Mouse (Mus musculus): ENCODE measurements around the gene Asic3. TPM values are rescaled to one million over a fixed set of nuclear protein-coding genes. Genes with fewer than 3 reads are reported as not detected.

Gene Asic3
- polyA plus RNA-seq, 1 experiment from 2014 or later = 0.80 TPM

- H3K4me1 ChIP-seq (replicated peaks; ENCODE audit: control insufficient read depth, insufficient read depth, low read length) = 0 out of 2 replicates have a peak, but pooled peaks cover 4% of the 10 kb centered on the region
- peaks cover 23% of the 10 kb centered on the region for H3K36me3 ChIP-seq (replicated peaks; ENCODE audit: control insufficient read depth, insufficient read depth)
- no peak overlapping the region for H3K9ac ChIP-seq
- H3K9me3 ChIP-seq (ENCODE audit: control insufficient read depth, low read length) = no peaks in the 10 kb centered on the region
- WGBS = 83% methylated on average over 2 of the region's 2 CpGs
- H3K27ac ChIP-seq = no peak overlapping the region
- H3K27me3 ChIP-seq (ENCODE audit: control insufficient read depth, insufficient read depth, low read length) = no peaks in the 10 kb centered on the region
- no peak overlapping the region for H3K4me2 ChIP-seq (replicated peaks)
- ATAC-seq (ENCODE audit: low FRiP score) (no peak), DNase-seq (ENCODE audit: low spot score) (no peak)
- no peak overlapping the region for H3K4me3 ChIP-seq (replicated peaks; ENCODE audit: low read length)
These were observed 3.7 kb upstream of the Asic3 start for GRCm38 (mm10) chr5:24409466-24409865.

- DNase-seq (ENCODE audit: low spot score) (no peak), ATAC-seq (ENCODE audit: low FRiP score) (no peak)
- no peaks in the 10 kb centered on the region for H3K9me3 ChIP-seq (ENCODE audit: control insufficient read depth, low read length)
- no peak overlapping the region for H3K27ac ChIP-seq
- H3K4me2 ChIP-seq (replicated peaks) = no peak overlapping the region
- no peaks in the 10 kb centered on the region for H3K27me3 ChIP-seq (ENCODE audit: control insufficient read depth, insufficient read depth, low read length)
- no peak overlapping the region for H3K9ac ChIP-seq
- H3K4me3 ChIP-seq (replicated peaks; ENCODE audit: low read length) = no peak overlapping the region
- H3K36me3 ChIP-seq (replicated peaks; ENCODE audit: control insufficient read depth, insufficient read depth) = peaks cover 13% of the 10 kb centered on the region; the same call in 1 of the 2 replicates
- WGBS = 91% methylated on average over 2 of the region's 2 CpGs
- peaks cover 11% of the 10 kb centered on the region; the same call in 1 of the 2 replicates for H3K4me1 ChIP-seq (replicated peaks; ENCODE audit: control insufficient read depth, insufficient read depth, low read length)
These were observed 1.1 kb upstream of the Asic3 start for GRCm38 (mm10) chr5:24412063-24412462.

- DNase-seq (ENCODE audit: low spot score) = no peak
- no peak for ATAC-seq (ENCODE audit: low FRiP score)
- H3K27ac ChIP-seq = no peak overlapping the region
- H3K4me1 ChIP-seq (replicated peaks; ENCODE audit: control insufficient read depth, insufficient read depth, low read length) = peaks cover 11% of the 10 kb centered on the region; the same call in 1 of the 2 replicates
- H3K9me3 ChIP-seq (ENCODE audit: control insufficient read depth, low read length) = no peaks in the 10 kb centered on the region
- no peak overlapping the region for H3K9ac ChIP-seq
- peaks cover 9% of the 10 kb centered on the region; the same call in 1 of the 2 replicates for H3K36me3 ChIP-seq (replicated peaks; ENCODE audit: control insufficient read depth, insufficient read depth)
- H3K27me3 ChIP-seq (ENCODE audit: control insufficient read depth, insufficient read depth, low read length) = no peaks in the 10 kb centered on the region
- H3K4me2 ChIP-seq (replicated peaks) = no peak overlapping the region
- H3K4me3 ChIP-seq (replicated peaks; ENCODE audit: low read length) = no peak overlapping the region
- 85% methylated on average over 13 of the region's 13 CpGs for WGBS
These were observed 746 bp downstream of the Asic3 start for GRCm38 (mm10) chr5:24413938-24414337.

GRCm38 (mm10) chr5:24416222-24416736 is 3.1 kb downstream of the Asic3 start:
- 4% methylated on average over 21 of the region's 21 CpGs for WGBS
- DNase-seq (ENCODE audit: low spot score) = peak; percentile 66
- Histone ChIP-seq H3K9me3 (ENCODE audit: control insufficient read depth, low read length) (no peaks in the 10 kb centered on the region), H3K36me3 (replicated peaks; ENCODE audit: control insufficient read depth, insufficient read depth) (peaks cover 28% of the 10 kb centered on the region), H3K9ac (no peak overlapping the region; the same call in 1 of the 2 replicates), H3K4me3 (replicated peaks; ENCODE audit: low read length) (no peak overlapping the region), H3K27me3 (ENCODE audit: control insufficient read depth, insufficient read depth, low read length) (no peaks in the 10 kb centered on the region), H3K4me2 (replicated peaks) (peak overlapping the region; percentile 27), H3K27ac (no peak overlapping the region), H3K4me1 (replicated peaks; ENCODE audit: control insufficient read depth, insufficient read depth, low read length) (peaks cover 11% of the 10 kb centered on the region; the same call in 1 of the 2 replicates)
- peak; percentile 72; the same call in 1 of the 2 replicates for ATAC-seq (ENCODE audit: low FRiP score)

- WGBS = 89% methylated on average over 10 of the region's 10 CpGs
- H3K4me1 ChIP-seq (replicated peaks; ENCODE audit: control insufficient read depth, insufficient read depth, low read length) = peaks cover 20% of the 10 kb centered on the region
- no peak overlapping the region for H3K9ac ChIP-seq
- H3K27ac ChIP-seq = no peak overlapping the region
- no peak overlapping the region for H3K4me3 ChIP-seq (replicated peaks; ENCODE audit: low read length)
- no peaks in the 10 kb centered on the region for H3K9me3 ChIP-seq (ENCODE audit: control insufficient read depth, low read length)
- no peak for DNase-seq (ENCODE audit: low spot score)
- no peaks in the 10 kb centered on the region for H3K27me3 ChIP-seq (ENCODE audit: control insufficient read depth, insufficient read depth, low read length)
- no peak overlapping the region for H3K4me2 ChIP-seq (replicated peaks)
- H3K36me3 ChIP-seq (replicated peaks; ENCODE audit: control insufficient read depth, insufficient read depth) = peaks cover 28% of the 10 kb centered on the region
- ATAC-seq (ENCODE audit: low FRiP score) = no peak
These were observed 4.4 kb downstream of the Asic3 start for GRCm38 (mm10) chr5:24417587-24417986.

GRCm38 (mm10) chr5:24420381-24420780 is 7.2 kb downstream of the Asic3 start:
- no peak overlapping the region for H3K27ac ChIP-seq
- no peaks in the 10 kb centered on the region for H3K9me3 ChIP-seq (ENCODE audit: control insufficient read depth, low read length)
- peaks cover 31% of the 10 kb centered on the region for H3K4me1 ChIP-seq (replicated peaks; ENCODE audit: control insufficient read depth, insufficient read depth, low read length)
- ATAC-seq (ENCODE audit: low FRiP score) (no peak), DNase-seq (ENCODE audit: low spot score) (no peak)
- H3K9ac ChIP-seq = no peak overlapping the region
- H3K36me3 ChIP-seq (replicated peaks; ENCODE audit: control insufficient read depth, insufficient read depth) = peaks cover 28% of the 10 kb centered on the region
- WGBS = 89% methylated on average over 8 of the region's 9 CpGs
- no peak overlapping the region for H3K4me3 ChIP-seq (replicated peaks; ENCODE audit: low read length)
- H3K27me3 ChIP-seq (ENCODE audit: control insufficient read depth, insufficient read depth, low read length) = no peaks in the 10 kb centered on the region
- no peak overlapping the region for H3K4me2 ChIP-seq (replicated peaks)

- H3K4me1 ChIP-seq (replicated peaks; ENCODE audit: control insufficient read depth, insufficient read depth, low read length) = peaks cover 43% of the 10 kb centered on the region
- WGBS = under 1% methylated on average over 46 of the region's 46 CpGs
These were observed 10.2 kb downstream of the Asic3 start, which contains the start of the genes Cdk5 and Slc4a2 for GRCm38 (mm10) chr5:24423129-24424003. Gene Cdk5 (minus strand): TSS chr5:24423530. Gene Slc4a2 (plus strand): TSS chr5:24423837.

GRCm38 (mm10) chr5:24424004-24424781 is 11.0 kb downstream of the Asic3 start:
- Histone ChIP-seq H3K4me3 (replicated peaks; ENCODE audit: low read length) (peak overlapping the region; percentile 49), H3K27ac (peak overlapping the region; percentile 87), H3K27me3 (ENCODE audit: control insufficient read depth, insufficient read depth, low read length) (no peaks in the 10 kb centered on the region; the same call in 1 of the 2 replicates), H3K4me1 (replicated peaks; ENCODE audit: control insufficient read depth, insufficient read depth, low read length) (peaks cover 44% of the 10 kb centered on the region), H3K4me2 (replicated peaks) (peak overlapping the region; percentile 77), H3K36me3 (replicated peaks; ENCODE audit: control insufficient read depth, insufficient read depth) (peaks cover 17% of the 10 kb centered on the region), H3K9me3 (ENCODE audit: control insufficient read depth, low read length) (no peaks in the 10 kb centered on the region), H3K9ac (peak overlapping the region; percentile 70)
- WGBS = 16% methylated on average over 21 of the region's 21 CpGs
- no peak for DNase-seq (ENCODE audit: low spot score)
- no peak for ATAC-seq (ENCODE audit: low FRiP score)

More at GRCm38 (mm10) chr5:24423129-24424003, 10.2 kb downstream of the Asic3 start, which contains the start of the genes Cdk5 and Slc4a2:
- Histone ChIP-seq H3K9me3 (ENCODE audit: control insufficient read depth, low read length) (no peaks in the 10 kb centered on the region), H3K36me3 (replicated peaks; ENCODE audit: control insufficient read depth, insufficient read depth) (peaks cover 24% of the 10 kb centered on the region), H3K27ac (peak within 1 kb of the TSS; percentile 87), H3K4me2 (replicated peaks) (peak within 1 kb of the TSS; percentile 77), H3K27me3 (ENCODE audit: control insufficient read depth, insufficient read depth, low read length) (no peaks in the 10 kb centered on the region; the same call in 1 of the 2 replicates), H3K4me3 (replicated peaks; ENCODE audit: low read length) (peak within 1 kb of the TSS; percentile 49), H3K9ac (peak within 1 kb of the TSS; percentile 88)
- DNase-seq (ENCODE audit: low spot score) = peak; percentile 98
- peak; percentile 94 for ATAC-seq (ENCODE audit: low FRiP score)
